ENCODE assay signal across 12 mouse cellular contexts in genomic region chr11:117323976-117324574, GRCm38 (mm10).
A peak's percentile ranks its signal among the peaks of the same experiment; 100 is the strongest.
DNase-seq lines count a peak whose midpoint lies in the region; ATAC-seq and TF ChIP-seq lines count a peak whose summit lies in the region.
"Had no signal": no experiment of that assay in that cellular context is flagged by ENCODE, and none has a peak within 500 bp of the region (broad histone marks: within the 10 kb centered on the region; RNA-seq: fewer than 3 reads in every experiment).

No protein-coding gene starts in this region.

- no peaks in the 10 kb centered on the region for H3K36me3 ChIP-seq in kidney, postnatal 0 days (ENCODE audit: insufficient read depth, low read length)
- no peaks in the 10 kb centered on the region for H3K36me3 ChIP-seq in ES-E14 (ENCODE audit: control insufficient read depth, insufficient read depth, low read length, poor library complexity, severe bottlenecking)
- H3K36me3 ChIP-seq in limb, embryonic 10.5 days = peaks cover 12% of the 10 kb centered on the region
- H3K36me3 ChIP-seq: liver, embryonic 15.5 days; neural tube, embryonic 12.5 days had no signal

- H3K4me1 ChIP-seq in kidney, postnatal 0 days (replicated peaks; ENCODE audit: insufficient read depth, low read length) = peaks cover 23% of the 10 kb centered on the region
- peaks cover 17 to 60% of the 10 kb centered on the region in 2 experiments for H3K4me1 ChIP-seq in ES-E14 (ENCODE audit: control insufficient read depth in 2 of 2, insufficient read depth in 2 of 2, low read length in 2 of 2, poor library complexity in 1 of 2)
- H3K4me1 ChIP-seq in limb, embryonic 10.5 days = peaks cover 86% of the 10 kb centered on the region

- no peaks in the 10 kb centered on the region for H3K27me3 ChIP-seq in kidney, postnatal 0 days (ENCODE audit: insufficient read depth, low read length)
- H3K27me3 ChIP-seq in limb, embryonic 10.5 days (ENCODE audit: low read depth, poor library complexity, severe bottlenecking) = no peaks in the 10 kb centered on the region
- H3K27me3 ChIP-seq: liver, embryonic 15.5 days; neural tube, embryonic 12.5 days had no signal

- no peak overlapping the region for H3K4me3 ChIP-seq in kidney, postnatal 0 days (replicated peaks; ENCODE audit: low read depth, low read length)
- H3K4me3 ChIP-seq in ES-E14 (ENCODE audit: insufficient read depth in 1 of 2, low read depth in 1 of 2, low read length in 2 of 2, poor library complexity in 1 of 2, severe bottlenecking in 1 of 2) = no peak overlapping the region
- no peak overlapping the region for H3K4me3 ChIP-seq in limb, embryonic 10.5 days
- H3K4me3 ChIP-seq: erythroblast, embryonic 14.5 days; liver, embryonic 15.5 days; neural tube, embryonic 12.5 days had no signal

- ATAC-seq in kidney, postnatal 0 days (replicated peaks; ENCODE audit: low FRiP score, low read depth) = no peak
- ATAC-seq in granulocyte monocyte progenitor cell, adult 5-6 weeks (replicated peaks; ENCODE audit: poor library complexity, severe bottlenecking) = no peak

- H3K9ac ChIP-seq in kidney, postnatal 0 days (ENCODE audit: low read depth, low read length) = no peak overlapping the region
- no peak overlapping the region for H3K9ac ChIP-seq in ES-E14 (ENCODE audit: insufficient read depth, low read depth, low read length, poor library complexity, severe bottlenecking)
- H3K9ac ChIP-seq: liver, embryonic 15.5 days; neural tube, embryonic 12.5 days had no signal

- no peak overlapping the region for H3K4me2 ChIP-seq in kidney, postnatal 0 days (ENCODE audit: low read length)
- H3K4me2 ChIP-seq: liver, embryonic 15.5 days; neural tube, embryonic 12.5 days had no signal

- no peak overlapping the region for H3K27ac ChIP-seq in kidney, postnatal 0 days
- H3K27ac ChIP-seq in ES-E14 (ENCODE audit: insufficient read depth, low read depth, low read length, poor library complexity, severe bottlenecking) = peak overlapping the region; percentile 37; the same call in 1 of the 2 replicates
- peak overlapping the region; percentile 11 for H3K27ac ChIP-seq in limb, embryonic 10.5 days
- H3K27ac ChIP-seq: liver, embryonic 15.5 days; neural tube, embryonic 12.5 days had no signal

- peak; percentile 29 for DNase-seq in kidney, postnatal 0 days (ENCODE audit: low spot score)
- no peak for DNase-seq in kidney, adult 9 months
- peak; percentile 47 for DNase-seq in CD4-positive helper T cell, adult 2 months (ENCODE audit: low read depth, low spot score)
- no peak for DNase-seq in ES-E14 (ENCODE audit: low read depth, low spot score)
- no peak for DNase-seq in limb, embryonic 10.5 days (ENCODE audit: low spot score)
- DNase-seq in frontal cortex, adult 2 months (ENCODE audit: extremely low spot score in 1 of 2, low spot score in 1 of 2) = no peak
- DNase-seq in left cerebral cortex, adult 11 months (ENCODE audit: low spot score) = no peak
- DNase-seq: cerebellum, adult 18-20 months had no signal

- no peaks in the 10 kb centered on the region for H3K9me3 ChIP-seq in kidney, postnatal 0 days (replicated peaks; ENCODE audit: low read length)
- H3K9me3 ChIP-seq in ES-E14 (ENCODE audit: control insufficient read depth, insufficient read depth, low read depth, low read length) = no peaks in the 10 kb centered on the region
- no peaks in the 10 kb centered on the region for H3K9me3 ChIP-seq in limb, embryonic 10.5 days (replicated peaks)
- H3K9me3 ChIP-seq: liver, embryonic 15.5 days; neural tube, embryonic 12.5 days had no signal

- WGBS in kidney, postnatal 0 days = 56% methylated on average over 12 of the region's 12 CpGs
- WGBS in limb, embryonic 10.5 days = 75% methylated on average over 12 of the region's 12 CpGs

- in situ Hi-C loops in ES-E14 (cut with MboI; ENCODE audit: low sequenced_read_pairs in 2 of 2, unreplicated experiment in 2 of 2) = no loop called here

- no peak for TF ChIP-seq CTCF in kidney, postnatal 0 days (IDR thresholded peaks at IDR 0.05; ENCODE audit: low read depth)

TF ChIP-seq in ES-E14, 5 proteins besides CTCF, POLR2A, EP300 and RAD21:
- TF ChIP-seq ZC3H11A (IDR thresholded peaks at IDR 0.05; ENCODE audit: borderline replicate concordance, low read depth, low read length) (no peak), HCFC1 (IDR thresholded peaks at IDR 0.05; ENCODE audit: borderline replicate concordance, insufficient read depth, low read length) (no peak), MAFK (IDR thresholded peaks at IDR 0.05; ENCODE audit: insufficient read depth, low read depth, low read length) (no peak), ZNF384 (IDR thresholded peaks at IDR 0.05; ENCODE audit: low read depth, low read length) (no peak), CHD2 (IDR thresholded peaks at IDR 0.05; ENCODE audit: low read depth, low read length) (no peak)

Comparison
In these comparisons a context has a peak if more than half of its experiments do, and no peak if none do; other contexts are left out.
1. DNase-seq: peak in kidney, postnatal 0 days (single experiment) and CD4-positive helper T cell, adult 2 months (single experiment); none in kidney, adult 9 months (single experiment), ES-E14 (single experiment), limb, embryonic 10.5 days (single experiment), frontal cortex, adult 2 months (0 of 2) and left cerebral cortex, adult 11 months (single experiment).